Mouse (Mus musculus) kidney, adult 8-10 months (tissue): ENCODE measurements around the gene Tcf7.

Experiments
- DNase-seq, 2 experiments: peaks; one replicate each; pipeline ENCODE4 v3.0.0; 2022

Tcf7 gene

DNA sequence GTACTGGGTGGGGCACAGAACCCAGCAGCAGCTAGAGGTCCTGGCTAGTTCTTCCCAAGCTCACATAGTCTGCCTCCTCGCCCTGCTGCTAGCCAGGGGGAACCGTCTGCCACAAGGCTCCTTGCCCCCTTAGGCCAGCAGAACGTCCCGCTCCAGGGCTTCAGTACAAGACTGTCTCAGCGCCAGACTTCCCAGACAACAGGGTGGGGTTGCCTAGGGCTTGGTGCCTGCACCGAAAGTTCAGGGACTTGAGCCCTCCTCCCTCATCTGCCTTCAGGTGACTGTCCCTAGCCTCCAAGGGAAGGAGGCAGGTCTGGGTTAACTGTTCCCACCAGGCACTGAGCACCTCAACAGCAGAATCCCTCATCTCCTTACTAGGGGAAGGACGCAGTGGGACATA is 17.9 kb downstream of the Tcf7 start:
- DNase-seq: no peak

DNA sequence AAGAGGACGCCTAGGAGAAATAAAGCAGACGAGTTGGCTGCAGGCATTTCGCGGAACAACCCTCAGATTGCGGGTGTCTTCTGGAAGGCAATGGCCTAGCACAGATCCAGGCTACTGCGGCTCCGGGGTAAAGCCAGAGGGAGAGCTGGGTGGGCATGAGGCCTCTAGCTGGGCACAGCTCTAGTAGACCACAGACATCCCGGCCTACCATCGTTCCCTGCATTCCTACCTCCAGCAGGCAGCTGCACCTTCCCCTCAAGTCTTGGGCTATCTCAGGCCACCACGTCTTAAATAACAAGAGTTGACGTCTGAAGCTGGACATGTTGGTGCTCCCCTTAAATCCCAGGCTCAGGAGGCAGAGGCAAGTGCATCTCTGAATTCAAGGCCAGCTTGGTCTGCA is 20.5 kb downstream of the Tcf7 start:
- DNase-seq: no peak

DNA sequence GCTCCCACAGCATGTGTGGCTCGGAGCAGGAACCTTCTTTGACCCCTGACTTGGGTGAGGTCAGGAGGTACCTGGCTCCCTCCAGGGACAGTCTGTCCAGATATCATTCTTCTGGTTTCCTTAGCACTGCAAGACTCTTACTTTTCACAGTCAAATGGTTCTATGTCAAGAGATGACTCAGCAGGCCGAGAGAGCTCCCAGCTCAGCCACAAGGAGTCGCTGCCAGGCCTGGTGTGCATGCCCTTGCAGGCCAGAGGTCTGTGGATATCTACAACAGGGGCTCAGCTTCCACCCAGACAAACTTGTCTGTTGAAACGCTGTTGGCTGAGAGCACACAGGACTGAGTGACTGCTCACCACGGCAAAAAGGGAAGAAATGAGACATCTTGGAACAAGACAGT is 20.9 kb downstream of the Tcf7 start:
- DNase-seq: peak; percentile 30 to 67

DNA sequence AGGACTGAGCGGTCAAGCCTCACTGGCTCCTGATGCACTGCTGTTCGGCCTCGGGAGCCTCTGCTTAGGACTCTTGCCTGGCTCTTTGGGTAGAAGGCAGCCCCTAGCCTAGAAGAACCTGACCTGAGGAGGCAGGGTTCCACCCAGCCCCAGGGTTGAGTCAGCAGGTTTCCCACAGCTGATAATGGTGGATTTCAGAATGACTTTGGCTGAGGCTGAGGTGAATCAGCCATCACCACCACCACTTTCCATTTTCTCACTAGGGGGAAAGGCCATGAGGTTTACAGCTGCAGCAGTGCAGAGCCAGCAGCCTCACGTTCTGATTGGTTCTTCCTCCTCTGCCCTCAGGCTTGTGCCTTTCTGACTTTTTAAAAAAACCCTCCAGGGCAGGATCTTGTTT is 21.9 kb downstream of the Tcf7 start:
- DNase-seq: no peak

DNA sequence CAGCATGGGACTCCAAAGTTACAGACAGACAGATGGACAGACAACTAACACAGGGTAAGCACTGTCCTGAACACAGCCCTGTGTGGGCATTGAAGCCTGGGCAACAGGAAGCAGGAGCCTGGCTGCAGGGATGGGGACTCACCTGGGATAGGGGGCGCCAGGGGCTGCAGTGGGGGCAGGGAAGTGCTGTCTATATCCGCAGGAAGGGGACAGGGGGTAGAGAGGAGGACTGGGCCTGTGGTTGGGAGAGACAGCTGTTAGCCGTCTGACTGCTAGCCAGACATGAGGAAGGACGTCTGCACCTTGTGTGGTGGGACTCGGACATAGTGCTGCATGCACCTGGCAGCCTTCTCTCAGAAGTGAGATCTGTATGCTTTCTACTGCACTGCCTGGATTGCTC is 24.1 kb downstream of the Tcf7 start:
- DNase-seq: no peak

DNA sequence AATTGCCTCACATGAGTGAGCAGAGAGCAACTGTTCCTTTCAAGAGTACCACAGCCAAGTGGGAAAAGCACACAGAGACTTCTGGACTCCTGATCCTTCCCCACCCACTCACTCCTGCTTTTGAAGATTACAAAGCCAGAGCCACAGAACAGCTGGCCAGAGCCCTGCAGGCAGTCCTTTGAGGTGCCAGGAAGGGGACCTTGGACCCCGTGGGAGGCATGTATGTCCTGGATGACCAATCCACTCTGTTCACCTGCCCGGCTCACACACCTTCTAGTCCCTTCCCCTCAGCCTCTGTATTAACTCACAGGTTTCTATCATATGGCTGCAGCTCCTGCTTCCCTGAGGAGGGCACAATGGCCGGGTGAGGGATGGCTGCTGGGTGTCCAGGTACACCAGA is 25.4 kb downstream of the Tcf7 start:
- DNase-seq: no peak

DNA sequence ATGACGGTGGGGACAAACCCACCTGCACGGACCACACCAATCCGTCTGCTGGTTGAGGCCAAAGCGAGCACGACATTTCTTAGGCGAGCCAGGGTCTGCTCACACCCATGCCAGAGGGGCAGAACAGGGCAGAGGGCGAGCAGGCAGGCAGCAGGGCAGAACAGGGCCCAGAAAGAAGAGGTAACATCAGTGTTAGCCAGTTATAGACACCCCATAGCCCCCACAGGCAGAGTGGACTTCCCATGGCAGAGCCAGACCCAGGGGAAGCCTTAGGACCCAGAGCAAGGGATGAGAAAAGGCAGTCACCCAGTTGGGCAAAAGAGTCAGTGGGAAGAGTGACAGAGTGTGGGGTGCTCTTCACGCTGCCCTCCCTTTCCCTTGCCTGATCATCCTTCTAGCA is 27.7 kb downstream of the Tcf7 start:
- no peak for DNase-seq

DNA sequence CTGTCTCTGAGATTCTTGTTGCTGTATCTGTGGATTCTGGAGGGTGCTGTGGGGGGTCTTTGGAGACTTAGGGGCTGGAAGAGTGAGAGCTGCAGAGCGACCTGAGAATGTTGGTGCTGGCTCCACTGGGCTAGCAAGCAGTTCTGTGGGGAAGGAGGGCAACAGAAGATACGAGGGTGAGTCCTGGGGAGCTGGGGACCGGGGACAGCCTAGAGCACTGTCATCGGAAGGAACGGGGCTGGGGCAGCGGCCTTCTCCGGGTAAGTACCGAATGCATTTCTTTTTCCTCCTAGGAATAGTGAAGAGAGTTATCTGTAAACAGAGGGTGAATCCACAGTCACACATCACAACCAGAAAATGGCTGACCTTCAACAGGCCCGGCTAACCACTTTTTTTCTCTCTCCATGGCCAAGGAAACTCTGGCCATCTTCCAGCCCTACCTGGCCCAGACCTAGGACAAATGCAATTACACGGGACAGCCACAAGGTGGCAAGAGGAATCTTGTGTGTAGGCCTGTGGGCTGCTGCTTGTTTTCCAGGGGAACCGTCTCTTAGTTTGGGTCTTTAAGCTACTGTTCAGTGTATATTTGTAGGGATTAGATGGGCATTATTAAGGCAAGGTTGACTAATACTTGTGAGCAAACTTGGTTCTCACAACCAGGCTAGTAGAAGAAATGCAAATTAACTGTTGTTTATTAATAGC is 29.0 kb downstream of the Tcf7 start:
- peak; percentile 86 for DNase-seq

DNA sequence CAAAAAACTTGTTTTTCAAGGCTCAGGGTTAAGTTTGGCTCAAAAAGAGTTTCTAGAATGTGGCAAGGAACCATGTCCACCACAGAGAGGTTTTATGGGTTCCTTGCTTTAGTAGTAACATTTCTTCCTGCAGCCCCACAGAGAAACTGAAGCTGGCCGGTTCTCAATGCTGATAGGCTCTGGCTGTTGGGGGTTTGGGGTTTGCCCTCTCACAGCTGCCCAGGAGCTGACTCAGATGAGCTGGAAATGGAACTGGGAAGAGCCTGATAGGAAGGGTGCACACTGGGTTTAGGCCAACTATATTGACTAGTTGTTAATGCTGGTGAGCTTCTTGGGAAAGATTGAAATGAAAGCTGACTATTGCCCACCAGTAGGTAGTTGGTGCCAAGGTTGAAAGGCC is 30.1 kb downstream of the Tcf7 start:
- no peak for DNase-seq

DNA sequence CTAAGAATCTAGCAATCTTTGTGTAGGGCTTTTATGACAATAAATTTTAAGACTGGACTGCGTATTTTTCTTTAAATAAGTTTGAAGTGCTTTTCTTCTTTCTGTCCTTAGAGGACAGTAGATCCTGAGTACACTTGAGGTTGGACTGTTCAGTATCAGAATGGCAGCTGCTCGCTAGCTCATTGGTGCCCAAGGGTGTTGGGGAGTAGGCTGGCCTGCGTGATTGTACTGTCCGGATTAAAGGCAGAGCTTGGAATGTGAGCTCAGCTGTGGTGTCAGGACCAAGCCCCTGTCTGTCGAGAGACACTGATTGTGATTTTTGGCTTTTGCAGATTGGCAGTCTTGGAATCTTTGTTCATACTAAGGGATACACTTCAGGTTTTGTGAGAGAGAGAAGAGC is 31.0 kb downstream of the Tcf7 start:
- no peak for DNase-seq

DNA sequence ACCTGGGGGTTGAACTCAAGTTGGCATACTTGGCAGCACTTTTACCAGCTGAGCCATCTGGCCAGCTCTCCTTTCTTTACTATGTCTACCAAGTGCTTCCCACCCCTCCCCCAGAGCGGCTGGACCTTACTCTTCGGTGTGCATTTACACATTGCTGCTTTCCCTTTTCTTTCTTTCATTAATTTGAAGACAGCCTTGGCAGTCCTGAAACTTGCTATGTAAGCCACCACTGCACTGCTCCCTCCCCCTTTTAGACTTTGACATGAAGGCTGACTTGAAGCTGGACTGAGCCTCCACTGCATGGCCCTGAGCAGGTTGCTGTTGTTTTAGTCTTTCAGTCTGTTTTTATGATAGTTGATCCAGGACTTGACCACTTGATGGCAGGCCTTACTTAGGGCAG is 33.4 kb downstream of the Tcf7 start:
- peak; percentile 60 to 80 for DNase-seq

DNA sequence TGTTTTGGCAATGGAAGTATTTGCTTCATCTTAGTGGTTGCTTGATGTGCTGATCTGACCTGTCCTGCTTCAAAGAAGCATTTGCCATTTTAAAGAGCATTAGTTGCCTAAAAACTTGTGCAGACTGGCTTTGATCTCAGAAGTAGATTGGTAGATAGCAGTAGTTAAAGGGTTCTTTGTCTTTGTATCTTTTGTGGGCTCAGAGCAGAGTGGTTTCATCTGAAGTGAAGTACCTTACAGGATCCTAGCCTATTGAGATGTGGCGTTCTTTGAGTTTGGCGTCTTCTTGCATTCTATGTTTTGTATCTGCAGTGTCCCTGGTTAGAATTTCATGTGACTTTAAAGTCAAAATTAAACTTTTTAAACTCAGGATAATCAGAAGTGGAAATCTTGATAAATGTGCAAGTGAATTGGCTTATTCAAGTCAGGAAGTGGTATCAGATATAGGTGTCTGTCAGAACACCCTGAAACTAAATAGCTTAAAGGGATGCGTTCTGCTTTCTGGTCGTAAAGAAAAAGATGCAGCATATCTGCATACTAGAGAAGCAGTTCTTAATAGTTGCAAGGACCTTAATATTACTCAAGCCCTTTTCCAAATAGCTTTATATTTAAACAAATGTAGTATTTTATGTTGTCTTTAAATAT is 41.8 kb downstream of the Tcf7 start:
- DNase-seq: no peak

DNA sequence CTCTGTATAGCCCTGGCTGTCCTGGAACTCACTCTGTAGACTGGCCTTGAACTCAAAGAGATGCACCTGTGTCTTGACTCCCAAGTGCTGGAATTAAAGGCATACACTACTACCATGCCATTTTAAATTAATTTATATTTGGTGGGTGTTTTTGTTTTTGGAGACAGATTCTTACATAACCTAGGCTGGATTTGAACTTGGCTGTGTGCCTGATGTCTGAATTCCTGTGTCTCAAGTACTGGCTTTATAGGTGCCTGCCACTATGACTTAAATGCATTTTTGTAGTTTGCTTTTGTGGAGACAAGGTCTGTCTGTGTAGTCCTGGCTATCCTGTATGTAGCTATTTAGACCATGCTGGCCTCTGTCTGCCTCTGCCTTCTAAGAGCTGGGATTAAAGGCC is 48.3 kb downstream of the Tcf7 start:
- DNase-seq: peak; percentile 40 to 45

DNA sequence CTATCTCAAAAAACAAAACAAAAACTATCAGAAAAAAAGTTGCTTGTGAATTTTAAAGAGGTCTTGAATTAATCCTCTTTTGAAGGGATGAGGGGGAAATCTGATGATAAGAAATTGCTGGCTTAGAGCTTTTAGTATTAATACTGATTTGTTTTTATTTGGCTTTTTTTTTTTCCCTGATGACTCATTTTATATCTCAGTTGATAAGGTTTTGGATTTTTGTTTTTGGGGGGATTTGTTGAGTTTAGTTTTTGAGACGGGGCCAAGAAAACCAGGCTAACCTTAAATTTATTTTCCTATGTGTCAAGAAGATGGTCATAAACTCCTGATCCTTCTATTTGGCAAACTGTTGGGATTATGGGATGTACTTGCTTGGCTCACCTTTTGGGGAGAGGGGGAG is 48.9 kb downstream of the Tcf7 start:
- no peak for DNase-seq

DNA sequence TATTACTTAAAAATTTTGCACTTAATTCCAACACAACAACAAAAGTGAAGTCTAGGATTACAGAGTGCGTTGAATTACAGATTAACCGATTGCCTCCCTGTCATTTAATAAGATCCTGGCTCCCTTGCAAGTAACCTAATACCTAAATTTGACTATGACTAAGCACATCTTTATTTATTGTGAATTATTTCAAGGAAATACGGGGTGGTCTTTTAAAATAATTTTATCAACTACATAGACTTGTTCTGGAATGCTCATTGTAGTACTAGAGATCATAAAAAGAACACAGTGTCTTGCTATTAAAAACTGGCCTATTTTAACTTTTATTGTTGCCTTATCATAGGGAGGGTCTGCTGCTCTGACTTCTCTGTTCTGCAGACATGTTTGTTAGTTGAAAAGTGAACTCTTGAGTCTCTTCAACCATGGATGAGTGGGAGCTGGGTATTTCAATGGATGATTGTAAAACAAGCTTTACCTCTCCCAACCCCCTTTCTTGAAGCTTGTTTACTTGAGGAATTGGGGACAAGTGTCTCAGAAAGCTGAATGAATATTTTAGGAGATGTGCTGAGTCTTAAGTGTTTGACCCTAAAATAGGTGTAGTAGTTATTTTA is 49.7 kb downstream of the Tcf7 start:
- DNase-seq: no peak

DNA sequence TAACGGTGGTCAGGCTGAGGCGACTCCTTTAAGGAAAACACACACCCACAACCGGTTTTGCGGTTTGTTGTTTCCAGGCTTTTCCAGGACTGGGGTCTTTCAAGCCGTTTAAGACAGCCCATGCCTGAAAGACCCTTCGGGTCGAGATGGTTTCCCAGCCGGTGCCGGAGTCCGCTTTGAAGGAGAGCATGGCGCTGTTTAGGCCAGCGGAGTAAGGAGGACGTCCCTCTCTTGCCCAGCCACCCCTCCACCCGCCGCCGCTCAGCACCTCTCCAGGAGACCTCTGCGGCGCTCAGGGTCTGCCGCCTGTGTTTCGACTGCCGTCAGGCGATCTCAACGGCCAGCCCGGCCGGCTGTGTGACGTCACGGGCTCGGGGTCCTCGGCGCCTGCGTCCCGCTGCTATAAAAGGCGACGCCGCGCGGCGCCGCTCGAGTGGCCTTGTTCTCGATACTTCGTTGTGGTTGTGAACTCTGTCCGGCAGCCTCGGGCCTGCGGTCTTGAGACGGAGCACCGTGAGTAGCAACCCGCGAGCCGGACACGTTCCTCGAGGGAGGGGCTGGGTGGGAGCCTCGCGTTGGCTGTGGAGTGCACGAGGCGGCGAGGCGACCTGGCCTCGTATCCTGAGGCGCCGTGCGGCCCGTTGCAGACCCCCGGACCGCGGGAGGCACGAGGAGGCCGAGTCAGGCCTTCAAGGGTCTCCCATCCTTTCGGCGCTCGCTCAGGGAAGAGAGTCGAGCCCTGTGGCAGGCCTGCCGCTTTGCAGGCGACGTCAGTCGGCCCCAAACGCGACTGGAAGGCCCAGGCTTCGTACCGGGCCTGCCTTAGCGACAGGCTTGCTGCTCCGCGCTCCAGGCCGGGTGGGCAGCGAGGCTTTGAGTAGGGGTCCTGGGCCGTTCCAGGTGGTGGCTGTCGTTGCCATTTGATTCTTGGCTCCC is 50.9 kb downstream of the Tcf7 start, which contains the start of gene Skp1a:
Skp1a (plus strand) TSS at position 390 of the 936 bp plus-strand sequence.
- DNase-seq: peak; percentile 82 to 89

DNA sequence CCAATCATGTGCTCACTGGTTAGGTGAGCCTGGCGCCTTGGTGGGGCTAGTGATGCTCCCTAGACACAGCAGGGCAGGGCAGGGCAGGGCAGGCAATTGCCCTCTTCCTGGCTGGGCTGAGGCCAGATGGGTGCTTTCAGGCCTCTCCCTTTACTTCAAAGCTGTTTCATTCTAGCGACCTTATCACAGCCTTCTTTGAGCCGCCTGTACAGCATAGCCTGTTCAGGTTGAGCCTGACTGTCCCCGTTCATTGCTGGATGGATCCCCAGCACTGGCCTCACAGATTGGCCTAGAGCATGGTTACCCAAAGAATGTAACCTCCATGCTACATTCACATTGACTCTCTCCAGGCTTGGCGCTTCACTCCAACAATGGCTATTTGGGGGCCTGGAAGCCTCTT is 52.1 kb downstream of the Tcf7 start:
- DNase-seq: no peak

DNA sequence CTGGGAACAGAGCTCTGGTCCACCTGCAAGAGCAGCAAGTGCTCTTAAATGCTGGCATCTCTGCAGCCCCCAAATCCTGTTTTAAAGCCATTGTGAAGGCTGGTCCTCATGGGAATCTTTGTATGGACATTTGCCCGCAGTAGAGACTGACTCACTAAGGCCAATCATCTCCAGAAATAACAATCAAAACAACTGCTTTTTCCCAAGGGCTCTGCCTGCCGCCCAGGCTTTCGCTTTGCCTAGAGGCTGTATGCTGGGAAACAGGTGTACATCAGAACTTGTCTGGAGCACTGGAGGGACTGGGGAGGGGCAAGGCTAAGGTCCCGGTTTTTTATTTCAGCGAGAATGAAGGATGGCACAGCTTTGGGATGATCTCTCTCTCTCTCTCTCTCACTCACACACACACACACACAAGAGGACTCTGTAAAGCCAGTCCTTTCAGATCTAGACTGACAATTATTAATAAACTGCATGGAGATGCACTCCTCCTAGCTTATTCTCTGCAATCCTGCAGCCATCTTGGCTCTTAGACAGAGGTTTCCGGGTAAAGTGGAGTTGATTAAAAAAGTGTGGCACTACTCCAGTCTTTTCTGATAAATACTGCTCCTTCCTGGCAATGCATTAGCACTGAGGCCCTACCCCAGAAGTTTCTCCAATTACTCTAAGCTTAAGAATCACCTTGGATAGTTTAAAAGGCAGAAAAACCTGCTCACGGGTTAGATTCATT is 53.9 kb downstream of the Tcf7 start:
- no peak for DNase-seq

DNA sequence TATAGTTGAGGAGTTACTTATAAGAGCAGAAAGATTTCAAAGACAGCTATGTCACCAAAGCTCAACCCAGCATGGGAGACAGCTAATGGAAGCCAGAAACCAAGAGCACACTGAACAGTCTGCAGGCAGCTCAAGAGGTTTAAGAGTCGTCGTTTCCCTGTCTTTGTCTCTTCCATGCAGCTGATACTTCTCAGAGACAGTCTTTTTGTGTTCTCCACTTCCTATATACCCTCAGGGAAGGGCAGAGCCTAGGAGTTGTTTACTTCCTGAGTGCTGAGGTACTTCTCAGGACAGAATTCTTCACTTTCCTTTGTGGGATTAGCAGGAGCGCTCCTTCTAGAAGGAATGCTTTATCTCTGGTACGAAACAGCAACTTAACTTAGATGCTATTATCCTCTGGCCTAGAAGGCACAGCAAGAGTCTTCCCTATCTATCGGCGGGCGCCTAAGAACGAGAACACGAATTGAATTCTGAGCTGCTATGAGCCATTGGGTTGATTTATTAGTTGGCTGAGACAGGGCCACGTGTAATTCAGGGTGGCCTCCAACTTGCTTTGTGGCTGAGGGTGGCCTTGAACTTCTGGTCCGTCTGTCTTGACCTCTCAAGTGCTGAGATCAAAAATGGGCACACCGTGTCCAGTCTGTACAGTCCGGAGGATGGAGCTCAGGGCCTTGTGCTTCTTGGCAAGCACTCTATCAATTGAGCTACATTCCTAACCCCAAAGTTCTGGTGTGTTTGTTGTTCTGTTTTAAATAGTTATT is 55.2 kb downstream of the Tcf7 start:
- DNase-seq: no peak

DNA sequence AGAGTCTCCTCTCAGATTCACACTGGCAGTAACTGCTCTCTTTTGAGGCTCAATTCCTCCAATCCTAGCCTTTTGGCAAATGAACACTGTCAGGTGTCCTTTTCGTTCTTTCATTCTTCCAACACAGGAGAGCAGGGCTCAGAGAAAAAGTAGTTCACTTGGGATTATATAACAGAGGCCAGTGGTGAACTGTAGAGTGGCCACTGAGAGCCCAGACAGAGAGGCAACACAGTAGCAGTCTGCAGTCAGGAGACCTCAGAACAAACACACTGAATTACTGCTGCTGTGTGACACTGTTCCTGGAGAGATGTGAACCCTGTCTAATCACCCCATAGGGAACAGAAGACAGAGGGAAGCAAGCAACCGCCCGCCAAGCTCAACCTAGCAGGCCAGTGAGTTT is 55.8 kb downstream of the Tcf7 start:
- peak in 1 of 2 experiments; percentile 54 for DNase-seq

DNA sequence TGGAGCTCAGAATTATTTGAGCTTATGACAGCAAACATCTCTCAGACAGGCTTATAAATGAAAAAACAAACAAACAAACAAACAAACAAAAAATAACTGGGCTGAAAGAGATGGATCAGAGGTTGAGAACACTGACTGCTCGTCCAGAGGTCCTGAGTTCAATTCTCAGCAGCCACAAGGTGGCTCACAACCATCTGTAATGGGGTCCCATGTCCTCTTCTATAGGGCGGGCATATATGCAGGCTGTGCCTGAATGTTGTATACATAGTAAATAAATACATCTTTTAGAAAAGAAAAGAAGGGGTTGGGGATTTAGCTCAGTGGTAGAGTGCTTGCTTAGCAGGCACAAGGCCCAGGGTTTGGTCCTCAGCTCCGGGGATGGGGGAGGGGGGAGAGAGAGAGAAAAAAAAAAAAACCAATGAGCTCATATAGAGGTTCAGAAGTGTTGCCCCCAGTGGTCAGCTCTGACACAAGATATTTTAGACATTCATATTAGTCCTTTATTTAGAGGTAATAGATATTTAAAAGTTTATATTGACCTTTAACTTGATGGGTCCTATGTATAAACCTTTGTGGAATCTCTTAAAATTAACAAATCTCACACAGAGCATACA is 56.7 kb downstream of the Tcf7 start:
- DNase-seq: no peak
